Mouse (Mus musculus) lung, postnatal 0 days (tissue): ENCODE data around the gene Tbc1d1. TPM values are rescaled to one million over a fixed set of nuclear protein-coding genes. Genes with fewer than 3 reads are reported as not detected.

Source experiments
- ATAC-seq: fragments of 200-750 bp; cut with Nextera tagmentation; 2 replicates; pipeline ENCODE4 v1.8.0; 2017; ENCODE audit warnings: moderate library complexity
- DNase-seq: peaks from one replicate; pipeline ENCODE4 v3.0.0-alpha.2; 2016; ENCODE audit warnings: low spot score
- H3K27ac ChIP-seq: fragments of 300-500 bp; sonication (generic); 2 replicates; pipeline ENCODE4 v1.5.1; 2014; ENCODE audit warnings: antibody characterized with exemption, mild to moderate bottlenecking, low read length, mixed read lengths
- H3K27me3 ChIP-seq: fragments of 300-500 bp; sonication (generic); replicated peaks from 2 replicates; pipeline ENCODE4 v1.6.1; 2014; ENCODE audit warnings: low read length, mixed read lengths; ENCODE audit not compliant: insufficient read depth
- H3K36me3 ChIP-seq: fragments of 300-500 bp; sonication (generic); 2 replicates; pipeline ENCODE4 v1.6.1; 2014; ENCODE audit warnings: low read length, mixed read lengths; ENCODE audit not compliant: insufficient read depth
- H3K4me1 ChIP-seq: fragments of 300-500 bp; sonication (generic); 2 replicates; pipeline ENCODE4 v1.6.1; 2014; ENCODE audit warnings: antibody characterized with exemption, low read depth, low read length, mixed read lengths; ENCODE audit not compliant: insufficient read depth
- H3K4me2 ChIP-seq: fragments of 300-500 bp; sonication (generic); replicated peaks from 2 replicates; pipeline ENCODE4 v1.6.1; 2014; ENCODE audit warnings: low read depth, mild to moderate bottlenecking, low read length, moderate library complexity, mixed read lengths
- H3K4me3 ChIP-seq: fragments of 300-500 bp; sonication (generic); 2 replicates; pipeline ENCODE4 v1.5.1; 2014; ENCODE audit warnings: low read depth, low read length
- H3K9ac ChIP-seq: fragments of 300-500 bp; sonication (generic); replicated peaks from 2 replicates; pipeline ENCODE4 v1.6.1; 2014; ENCODE audit warnings: low read depth, mild to moderate bottlenecking
- H3K9me3 ChIP-seq: fragments of 300-500 bp; sonication (generic); 2 replicates; pipeline ENCODE4 v1.6.1; 2016; ENCODE audit warnings: low read length, mixed read lengths
- CTCF ChIP-seq: IDR thresholded peaks from 2 replicates; pipeline ENCODE4 v1.5.1; 2016; ENCODE audit warnings: antibody characterized with exemption, mild to moderate bottlenecking
- EP300 ChIP-seq: IDR thresholded peaks from 2 replicates; pipeline ENCODE4 v1.6.1; 2016; ENCODE audit warnings: antibody characterized with exemption, mild to moderate bottlenecking, control low read depth
- WGBS: fragments of 180-500 bp; shearing (Covaris S2); extraction: QIAGEN DNeasy Blood & Tissue Kit; methylation state at CpG from one replicate; pipeline ENCODE4 v1.1.7; 2014; 5-methylcytosine and 5-hydroxymethylcytosine counted together
- polyA plus RNA-seq: library from polyadenylated mRNA; unstranded; fragments of >200 nt; fragmentation: Nextera tagmentation; extraction: Ambion mirVana; gene quantifications from 2 replicates; pipeline ENCODE4 v1.2.1, GENCODE M21; 2015

The Tbc1d1 gene
- polyA plus RNA-seq, 1 experiment from 2014 or later: 15.3 TPM

GRCm38 (mm10) chr5:64198624-64199023, 42.5 kb downstream of the Tbc1d1 start:
- Histone ChIP-seq H3K27me3 (no peaks in the 10 kb centered on the region), H3K27ac (no peak overlapping the region), H3K4me2 (no peak overlapping the region), H3K9ac (no peak overlapping the region), H3K9me3 (no peaks in the 10 kb centered on the region), H3K4me3 (no peak overlapping the region), H3K4me1 (no peaks in the 10 kb centered on the region), H3K36me3 (no peaks in the 10 kb centered on the region)
- ATAC-seq (no peak), DNase-seq (no peak)
- WGBS: 90% methylated on average over 7 of the region's 7 CpGs
- no peak for TF ChIP-seq EP300
- no peak for TF ChIP-seq CTCF

- H3K4me3 ChIP-seq: no peak overlapping the region
- no peaks in the 10 kb centered on the region for H3K4me1 ChIP-seq
- ATAC-seq (0 out of 2 replicates have a peak, but pooled peaks have one; percentile 10), DNase-seq (peak; percentile 17)
- no peak overlapping the region for H3K27ac ChIP-seq
- H3K36me3 ChIP-seq: no peaks in the 10 kb centered on the region
- no peaks in the 10 kb centered on the region for H3K9me3 ChIP-seq
- TF ChIP-seq CTCF (no peak), EP300 (0 out of 2 replicates have a peak, but pooled peaks have one; percentile 15)
- no peak overlapping the region for H3K9ac ChIP-seq
- 54% methylated on average over 5 of the region's 5 CpGs for WGBS
- H3K4me2 ChIP-seq: no peak overlapping the region
- H3K27me3 ChIP-seq: no peaks in the 10 kb centered on the region
These were observed 45.0 kb downstream of the Tbc1d1 start for GRCm38 (mm10) chr5:64201071-64201470.

DNA sequence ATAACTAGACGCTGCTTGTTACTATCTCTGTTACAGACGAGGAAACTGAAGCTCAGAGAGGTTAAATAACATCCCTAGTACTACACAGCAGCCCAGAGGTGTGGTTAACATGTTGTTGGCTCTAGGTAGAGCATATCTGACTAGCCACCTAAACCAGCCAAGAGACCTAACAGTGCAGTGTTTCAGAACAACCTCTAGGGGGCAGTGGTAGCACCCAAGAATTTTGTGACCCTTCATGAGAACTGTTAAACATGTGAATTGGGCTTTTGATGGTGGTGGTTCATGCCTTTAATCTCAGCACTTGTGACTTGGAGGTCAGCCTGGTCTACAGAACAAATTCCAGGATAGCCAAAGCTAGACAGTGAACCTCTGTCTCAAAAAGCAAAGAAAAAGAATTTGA, 46.2 kb downstream of the Tbc1d1 start:
- Histone ChIP-seq H3K4me2 (no peak overlapping the region), H3K27me3 (no peaks in the 10 kb centered on the region), H3K27ac (no peak overlapping the region), H3K4me1 (no peaks in the 10 kb centered on the region), H3K9me3 (no peaks in the 10 kb centered on the region), H3K4me3 (no peak overlapping the region), H3K36me3 (no peaks in the 10 kb centered on the region), H3K9ac (no peak overlapping the region)
- peak; percentile 48; the same call in 1 of the 2 replicates for ATAC-seq
- TF ChIP-seq CTCF (peak; percentile 95), EP300 (no peak)
- peak; percentile 73 for DNase-seq
- 29% methylated on average over 2 of the region's 2 CpGs for WGBS

- Histone ChIP-seq H3K4me1 (no peaks in the 10 kb centered on the region), H3K4me3 (no peak overlapping the region), H3K36me3 (no peaks in the 10 kb centered on the region), H3K9ac (no peak overlapping the region), H3K4me2 (no peak overlapping the region), H3K27ac (no peak overlapping the region), H3K27me3 (no peaks in the 10 kb centered on the region), H3K9me3 (no peaks in the 10 kb centered on the region)
- DNase-seq (peak; percentile 12), ATAC-seq (no peak)
- WGBS: 76% methylated on average over 3 of the region's 3 CpGs
- TF ChIP-seq EP300 (no peak), CTCF (no peak)
These were observed 49.5 kb downstream of the Tbc1d1 start for GRCm38 (mm10) chr5:64205610-64206009.

GRCm38 (mm10) chr5:64206431-64206830, 50.3 kb downstream of the Tbc1d1 start:
- Histone ChIP-seq H3K27ac (no peak overlapping the region), H3K9me3 (no peaks in the 10 kb centered on the region), H3K4me1 (no peaks in the 10 kb centered on the region), H3K27me3 (no peaks in the 10 kb centered on the region), H3K36me3 (no peaks in the 10 kb centered on the region), H3K4me3 (no peak overlapping the region), H3K4me2 (no peak overlapping the region), H3K9ac (no peak overlapping the region)
- 71% methylated on average over 3 of the region's 3 CpGs for WGBS
- DNase-seq (no peak), ATAC-seq (no peak)
- no peak for TF ChIP-seq EP300
- TF ChIP-seq CTCF: no peak

DNA sequence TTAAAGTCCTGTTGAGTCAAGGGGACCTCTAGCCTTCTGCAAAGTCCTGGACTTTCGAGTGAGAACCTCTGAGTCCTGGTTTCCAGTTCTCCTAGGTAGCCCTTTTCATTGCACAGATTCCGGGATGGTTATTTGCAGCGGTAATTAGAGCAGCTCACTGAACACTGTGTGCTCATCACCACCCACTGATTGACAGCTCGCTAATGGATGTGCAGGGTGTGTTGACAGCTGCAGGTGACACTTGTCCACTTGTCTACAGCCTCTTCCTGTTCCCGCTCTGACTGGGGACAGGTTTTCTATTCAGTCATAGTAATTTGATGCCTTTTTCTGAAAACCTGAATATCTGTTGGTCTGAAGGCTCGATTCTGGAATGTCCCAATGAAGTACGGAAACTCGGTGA, 50.8 kb downstream of the Tbc1d1 start:
- Histone ChIP-seq H3K4me2 (no peak overlapping the region), H3K4me1 (no peaks in the 10 kb centered on the region), H3K4me3 (no peak overlapping the region), H3K36me3 (no peaks in the 10 kb centered on the region), H3K9ac (no peak overlapping the region), H3K9me3 (no peaks in the 10 kb centered on the region), H3K27ac (no peak overlapping the region), H3K27me3 (no peaks in the 10 kb centered on the region)
- ATAC-seq (no peak), DNase-seq (no peak)
- 71% methylated on average over 8 of the region's 8 CpGs for WGBS
- TF ChIP-seq EP300 (no peak), CTCF (no peak)

DNA sequence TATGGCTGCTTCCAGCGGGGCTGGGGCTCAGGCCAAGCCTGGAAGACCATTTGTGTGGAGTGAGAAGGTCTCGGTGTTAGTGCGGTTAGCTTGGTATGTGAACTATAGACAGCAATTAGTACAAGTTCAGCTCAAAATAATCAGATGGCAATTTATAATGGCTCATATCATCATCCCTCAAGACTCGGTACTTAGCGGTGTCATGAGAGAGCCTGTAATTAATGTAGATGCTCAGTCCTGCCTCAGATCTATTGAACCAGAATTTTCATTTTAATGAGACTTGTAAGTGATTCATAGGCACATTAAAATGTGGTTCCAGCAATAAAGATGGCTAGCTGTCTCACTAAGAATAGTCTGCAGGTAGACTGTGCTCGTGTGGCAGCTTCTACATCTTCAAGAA, 51.7 kb downstream of the Tbc1d1 start:
- WGBS: 94% methylated on average over 6 of the region's 6 CpGs
- no peak overlapping the region for H3K27ac ChIP-seq
- H3K9ac ChIP-seq: no peak overlapping the region

More for the DNA sequence above, 51.7 kb downstream of the Tbc1d1 start:
- TF ChIP-seq CTCF (no peak), EP300 (no peak)
- H3K27me3 ChIP-seq: no peaks in the 10 kb centered on the region
- H3K9me3 ChIP-seq: no peaks in the 10 kb centered on the region
- no peaks in the 10 kb centered on the region for H3K4me1 ChIP-seq
- no peaks in the 10 kb centered on the region for H3K36me3 ChIP-seq
- ATAC-seq (no peak), DNase-seq (no peak)
- no peak overlapping the region for H3K4me2 ChIP-seq
- H3K4me3 ChIP-seq: no peak overlapping the region
